Mouse (Mus musculus): ENCODE results near the gene Gal3st4.

DNA sequence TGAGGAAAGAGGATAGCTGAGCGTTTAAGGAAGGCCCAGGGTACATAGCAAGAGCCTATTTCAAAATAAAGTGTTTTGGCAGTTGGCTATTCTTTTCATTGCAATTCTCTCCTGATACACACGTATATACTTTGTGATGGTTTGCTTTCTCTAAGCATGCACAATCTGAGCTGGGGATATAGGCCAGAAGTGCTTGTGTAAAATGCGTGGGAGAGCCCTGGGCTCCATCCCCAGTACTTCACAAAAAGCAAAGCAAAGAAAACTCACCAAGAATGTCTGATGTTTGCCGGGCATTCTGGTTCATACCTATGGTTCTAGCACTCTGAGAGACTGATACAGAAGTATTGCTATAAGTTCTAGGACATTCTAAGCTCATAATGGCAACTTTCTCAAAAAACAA, 3.7 kb downstream of the Gal3st4 start:
- TF ChIP-seq CTCF (IDR thresholded peaks at IDR 0.05; ENCODE audit: borderline replicate concordance, insufficient read depth, low read length) = no peak
- TF ChIP-seq POLR2A (IDR thresholded peaks at IDR 0.05; ENCODE audit: low read depth, low read length) = no peak
